Mouse (Mus musculus): ENCODE measurements around the gene Prps1.
A peak's percentile ranks its signal among the peaks of the same experiment; 100 is the strongest.
"Not testable (repeated sequence)": the region's sequence is repeated elsewhere in the genome, so short reads cannot be mapped to it uniquely, and the experiment has no call there.

The Prps1 gene

DNA sequence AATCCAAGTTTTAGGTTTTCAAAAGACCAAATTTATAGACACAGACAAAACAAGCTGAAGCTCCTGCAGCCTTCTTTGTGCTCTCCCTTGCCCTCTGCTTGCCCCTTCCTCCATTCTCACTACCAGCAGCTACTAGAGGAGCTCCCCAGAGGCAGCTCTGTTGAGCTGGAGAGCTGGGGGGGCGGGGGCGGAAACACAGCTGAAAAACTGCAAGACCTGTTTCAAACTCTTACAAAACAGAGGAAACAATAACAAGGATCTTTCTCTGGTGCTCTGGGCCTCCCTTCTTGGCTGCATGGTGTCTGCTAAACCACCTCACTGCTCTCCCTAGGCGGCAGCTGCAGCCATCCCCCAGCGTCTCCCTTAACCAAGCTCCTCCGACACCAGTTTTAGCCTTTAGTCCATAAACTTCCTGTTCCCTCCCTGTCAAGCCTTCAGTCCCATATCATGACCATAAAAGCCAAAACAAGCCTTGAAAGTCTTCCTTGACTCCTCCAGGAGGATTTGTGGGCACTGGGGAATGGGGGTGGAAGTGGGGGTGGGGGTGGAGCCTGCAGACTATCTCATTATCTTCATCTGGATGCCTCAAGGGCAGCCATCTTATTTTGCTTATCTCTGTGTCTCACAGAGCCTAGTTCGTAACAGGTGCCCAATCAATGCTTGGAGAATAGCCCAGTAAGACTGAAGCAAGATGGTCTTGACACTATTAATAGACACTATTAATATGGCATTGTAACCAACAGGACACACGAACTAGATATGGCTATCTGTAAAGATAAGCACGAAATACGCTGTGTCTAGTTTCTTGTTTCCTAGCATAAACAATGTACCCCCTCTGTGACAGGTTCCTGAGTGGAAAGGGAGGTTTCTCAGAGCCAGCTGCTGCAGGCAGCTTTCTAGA is 45.2 kb downstream of the Prps1 start:
- DNase-seq (ENCODE audit: low spot score in 2 of 2) = peak in 1 of 2 experiments; percentile 52

DNA sequence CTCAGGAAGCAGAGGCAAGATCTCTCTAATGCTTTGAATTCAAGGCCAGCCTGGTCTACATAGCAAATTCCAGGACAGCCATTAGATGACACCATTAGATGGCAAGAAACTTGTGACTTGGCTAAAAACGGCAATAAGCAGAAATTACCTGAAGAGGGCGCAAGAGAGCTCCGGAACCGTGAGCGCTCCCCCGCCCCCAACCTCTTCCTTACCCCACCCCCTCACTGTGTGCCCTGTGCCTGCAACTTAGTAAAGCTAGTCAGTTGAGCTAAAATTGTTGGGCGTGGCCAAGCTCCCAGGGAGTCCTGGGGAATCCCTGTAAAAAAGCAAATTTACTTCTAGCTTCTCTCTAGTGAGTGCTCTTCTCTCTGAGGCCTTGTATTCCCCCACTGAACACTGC is 47.5 kb downstream of the Prps1 start:
- DNase-seq (ENCODE audit: low spot score in 2 of 2) = peak in 1 of 2 experiments; percentile 72

DNA sequence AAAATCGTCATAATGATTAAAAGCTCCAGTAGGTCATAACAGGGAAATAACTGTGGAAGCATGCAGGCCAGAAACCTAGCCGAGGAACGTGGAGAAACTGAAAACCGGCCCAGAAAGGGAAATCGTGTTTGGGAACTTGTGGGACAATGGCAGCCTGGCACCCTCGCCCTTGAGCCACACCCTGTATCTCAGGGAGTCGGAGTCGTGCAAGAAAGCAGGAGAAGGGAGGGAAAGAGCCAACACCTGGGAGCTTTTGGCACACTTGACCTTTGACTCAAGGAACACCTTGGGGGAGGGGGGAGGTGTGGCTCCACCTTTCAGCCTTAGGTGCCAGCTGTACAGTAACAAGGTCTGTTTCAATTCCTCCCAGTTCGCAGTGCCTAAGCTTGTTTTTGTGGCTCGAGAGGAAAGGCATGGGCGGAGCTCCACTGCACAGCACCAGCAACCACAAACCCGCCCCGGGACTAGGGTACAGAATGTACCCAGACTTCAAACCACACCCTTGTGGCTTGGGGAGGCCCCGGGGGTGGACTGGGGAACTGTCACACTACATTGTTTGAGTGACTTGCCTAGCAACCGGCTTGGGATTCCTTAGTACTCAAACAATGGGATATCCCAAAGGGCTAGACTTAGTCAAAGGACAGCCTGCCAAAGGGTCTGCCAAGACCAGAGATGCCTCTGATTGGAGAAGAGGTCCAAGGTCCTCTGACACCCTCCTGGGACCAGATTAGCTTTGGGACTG is 49.3 kb downstream of the Prps1 start:
- DNase-seq (ENCODE audit: low spot score in 2 of 2) = peak; percentile 40 to 84

GRCm38 (mm10) chrX:140506436-140507180 is 50.2 kb downstream of the Prps1 start:
- DNase-seq (ENCODE audit: low spot score in 2 of 2) = no peak

GRCm38 (mm10) chrX:140507377-140507776 is 51.0 kb downstream of the Prps1 start:
- DNase-seq (ENCODE audit: low spot score in 2 of 2) = no peak

DNA sequence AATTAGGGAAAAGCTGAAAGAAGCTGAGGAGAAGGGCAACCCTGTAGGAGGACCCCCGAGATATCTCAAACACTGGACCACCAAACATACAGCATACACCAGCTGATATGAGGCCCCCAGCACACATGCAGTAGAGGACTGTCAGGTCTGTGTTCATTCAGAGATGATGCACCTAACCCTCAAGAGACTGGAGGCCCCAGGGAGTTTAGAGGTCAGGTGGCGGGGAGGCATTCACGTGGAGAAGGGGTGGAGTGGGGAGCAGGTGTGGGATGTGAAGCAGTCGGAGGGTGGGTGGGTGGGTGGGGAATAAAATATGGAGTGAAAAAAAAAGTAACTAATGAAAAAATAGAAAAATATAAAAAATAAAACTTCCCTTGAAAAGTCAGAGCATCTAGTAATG is 52.4 kb downstream of the Prps1 start:
- DNase-seq (ENCODE audit: low spot score in 2 of 2) = not testable (repeated sequence)

- no peak for DNase-seq (ENCODE audit: low spot score in 2 of 2)
These were observed 53.4 kb downstream of the Prps1 start for GRCm38 (mm10) chrX:140509817-140510216.

GRCm38 (mm10) chrX:140510696-140511429 is 54.5 kb downstream of the Prps1 start:
- peak in 1 of 2 experiments; percentile 29 for DNase-seq (ENCODE audit: low spot score in 2 of 2)

DNA sequence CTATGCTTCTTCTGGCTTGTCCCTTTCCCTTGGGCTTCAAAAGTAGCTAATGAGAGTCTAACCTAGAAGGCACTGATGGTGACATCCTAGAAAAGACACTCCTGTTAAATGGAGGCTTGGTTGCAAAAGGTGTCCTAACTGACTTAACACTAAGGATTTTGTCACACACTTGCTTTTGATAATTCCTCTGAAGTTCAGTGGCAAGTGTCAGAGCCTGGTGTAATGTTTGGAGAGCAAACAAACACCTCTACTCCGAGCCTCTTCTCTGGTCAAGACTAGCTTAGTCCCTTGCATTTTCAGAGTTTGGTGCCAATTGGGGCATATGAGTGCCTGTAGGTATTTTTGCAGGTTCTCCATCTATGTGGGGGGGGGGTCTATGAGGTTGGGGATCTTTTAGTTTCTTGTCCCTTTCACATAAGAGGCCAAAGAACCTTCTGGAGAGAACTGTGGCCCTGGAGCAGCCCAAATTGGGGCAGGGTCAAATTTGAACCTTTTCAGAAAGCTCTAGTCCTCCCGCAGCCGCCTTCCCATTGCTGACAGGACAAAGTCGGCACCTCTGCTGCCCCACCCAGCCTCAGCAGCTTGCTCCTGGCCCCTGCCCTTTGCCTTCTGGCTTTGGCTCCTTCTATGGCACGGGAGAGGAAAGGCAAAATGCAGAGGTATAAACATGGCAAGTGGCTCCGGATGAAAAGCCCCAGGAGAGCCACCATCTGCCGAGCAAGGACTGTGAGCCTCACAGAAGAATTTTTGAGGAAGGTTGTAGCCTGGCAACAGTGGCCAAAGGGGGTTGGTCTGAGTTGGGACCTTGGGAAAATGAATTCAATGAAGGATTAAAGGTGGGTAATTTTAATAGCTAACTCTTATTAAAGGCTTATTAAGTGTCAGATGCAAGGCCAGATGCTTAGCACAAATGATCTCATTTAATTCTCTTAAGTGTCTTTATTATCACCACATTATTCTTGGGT is 55.6 kb downstream of the Prps1 start:
- no peak for DNase-seq (ENCODE audit: low spot score in 2 of 2)

- no peak for DNase-seq (ENCODE audit: low spot score in 2 of 2)
These were observed 57.0 kb downstream of the Prps1 start for GRCm38 (mm10) chrX:140513379-140513778.

- DNase-seq (ENCODE audit: low spot score in 2 of 2) = no peak
These were observed 61.9 kb downstream of the Prps1 start for GRCm38 (mm10) chrX:140518351-140518750.

GRCm38 (mm10) chrX:140520146-140521102 is 64.0 kb downstream of the Prps1 start:
- DNase-seq (ENCODE audit: low spot score in 2 of 2) = peak; percentile 57 to 85

DNA sequence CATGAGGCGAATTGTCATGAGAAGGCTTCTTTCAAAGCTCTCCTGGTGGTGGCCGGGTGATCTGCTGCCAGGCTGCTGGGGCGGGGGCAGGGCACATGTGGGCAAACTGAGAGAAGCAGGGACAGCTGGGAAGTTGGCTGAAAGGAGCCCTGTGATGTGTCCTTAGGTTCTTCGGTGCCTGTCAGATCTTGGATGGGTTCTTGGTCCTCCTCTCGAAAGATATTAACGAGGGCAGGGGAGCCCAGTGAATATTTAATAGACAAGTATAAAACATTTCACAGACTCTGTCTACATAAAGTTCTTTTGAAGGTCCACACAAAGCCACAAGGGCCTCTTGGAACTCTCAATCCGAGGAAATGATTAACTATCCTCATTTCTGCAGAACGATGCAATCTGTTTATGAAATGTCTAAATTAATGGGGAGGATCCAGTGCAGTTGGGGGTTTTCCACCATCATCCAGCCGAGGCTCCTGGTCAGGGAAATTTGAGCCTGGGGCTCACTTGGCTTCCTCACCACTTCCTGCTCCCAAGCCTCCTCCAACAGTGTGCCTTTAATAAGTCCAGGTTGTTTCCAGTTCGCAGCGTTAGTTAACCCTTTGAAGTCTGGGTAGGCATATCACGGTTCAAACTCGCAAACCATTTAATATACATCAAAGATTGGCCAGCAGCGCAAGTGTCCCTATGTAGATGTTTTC is 65.8 kb downstream of the Prps1 start:
- DNase-seq (ENCODE audit: low spot score in 2 of 2) = peak in 1 of 2 experiments; percentile 50

- DNase-seq (ENCODE audit: low spot score in 2 of 2) = no peak
These were observed 67.8 kb downstream of the Prps1 start for GRCm38 (mm10) chrX:140524231-140524630.

All from spleen, postnatal 10 days (tissue).